Mouse (Mus musculus) limb, embryonic 14.5 days (tissue): ENCODE results near the gene Tph1. TPM values are rescaled to one million over a fixed set of nuclear protein-coding genes. Genes with fewer than 3 reads are reported as not detected.
A peak's percentile ranks its signal among the peaks of the same experiment; 100 is the strongest.
"Not testable (repeated sequence)": the region's sequence is repeated elsewhere in the genome, so short reads cannot be mapped to it uniquely, and the experiment has no call there.

Source experiments
- ATAC-seq: fragments of 200-750 bp; cut with Nextera tagmentation; 2 replicates; pipeline ENCODE4 v1.8.0; 2017; ENCODE audit warnings: low read depth, moderate number of reproducible peaks, moderate TSS enrichment; ENCODE audit not compliant: low FRiP score
- DNase-seq: peaks from one replicate; pipeline ENCODE4 v3.0.0-alpha.2; 2015; ENCODE audit warnings: low spot score
- H3K27ac ChIP-seq: fragments of 300-500 bp; sonication (generic); replicated peaks from 2 replicates; pipeline ENCODE4 v1.5.1; 2014; ENCODE audit warnings: low read depth, mild to moderate bottlenecking, low read length, moderate library complexity, mixed read lengths
- H3K27me3 ChIP-seq: fragments of 300-500 bp; sonication (generic); 2 replicates; pipeline ENCODE4 v1.6.1; 2014; ENCODE audit warnings: low read length, mixed read lengths; ENCODE audit not compliant: control insufficient read depth, insufficient read depth
- H3K36me3 ChIP-seq: fragments of 300-500 bp; sonication (generic); 2 replicates; pipeline ENCODE4 v1.6.1; 2014; ENCODE audit warnings: mild to moderate bottlenecking, low read length, moderate library complexity, mixed read lengths; ENCODE audit not compliant: control insufficient read depth, insufficient read depth
- H3K4me1 ChIP-seq: fragments of 300-500 bp; sonication (generic); 2 replicates; pipeline ENCODE4 v1.6.1; 2014; ENCODE audit warnings: antibody characterized with exemption, low read length, mixed read lengths; ENCODE audit not compliant: control insufficient read depth, insufficient read depth
- H3K4me2 ChIP-seq: fragments of 300-500 bp; sonication (generic); replicated peaks from 2 replicates; pipeline ENCODE4 v1.6.1; 2014; ENCODE audit warnings: low read depth, mild to moderate bottlenecking, low read length, moderate library complexity; ENCODE audit not compliant: severe bottlenecking
- H3K4me3 ChIP-seq: fragments of 300-500 bp; sonication (generic); replicated peaks from 2 replicates; pipeline ENCODE4 v1.5.1; 2014; ENCODE audit warnings: low read length
- H3K9ac ChIP-seq: fragments of 300-500 bp; sonication (generic); 2 replicates; pipeline ENCODE4 v1.6.1; 2014; ENCODE audit warnings: mild to moderate bottlenecking, low read depth, low read length, moderate library complexity; ENCODE audit not compliant: severe bottlenecking
- H3K9me3 ChIP-seq: fragments of 300-500 bp; sonication (generic); 2 replicates; pipeline ENCODE4 v1.6.1; 2016; ENCODE audit warnings: low read length; ENCODE audit not compliant: control insufficient read depth
- POLR2A ChIP-seq: fragments of 200-500 bp; IDR thresholded peaks from 2 replicates; pipeline ENCODE4 v1.8.0; 2012; ENCODE audit warnings: inconsistent platforms, mild to moderate bottlenecking, moderate library complexity, borderline replicate concordance; ENCODE audit not compliant: insufficient read depth, insufficient read length; ENCODE audit errors: extremely low read depth
- WGBS: fragments of 180-500 bp; shearing (Covaris S2); extraction: QIAGEN DNeasy Blood & Tissue Kit; methylation state at CpG from one replicate; pipeline ENCODE4 v1.1.7; 2014; 5-methylcytosine and 5-hydroxymethylcytosine counted together
- polyA plus RNA-seq, 2 experiments: library from polyadenylated mRNA; depleted of rRNA in 1 of 2; stranded (reverse) in 1 of 2; unstranded in 1 of 2; fragments of >200 nt; fragmentation: Nextera tagmentation in 1 of 2; extraction: Ambion mirVana in 1 of 2; gene quantifications; 2 replicates each; pipeline versions ENCODE4 v1.2.1 to v1.2.3; 2012 to 2014

Gene Tph1
- polyA plus RNA-seq, 2 experiments: 0.29 to 1.6 TPM

DNA sequence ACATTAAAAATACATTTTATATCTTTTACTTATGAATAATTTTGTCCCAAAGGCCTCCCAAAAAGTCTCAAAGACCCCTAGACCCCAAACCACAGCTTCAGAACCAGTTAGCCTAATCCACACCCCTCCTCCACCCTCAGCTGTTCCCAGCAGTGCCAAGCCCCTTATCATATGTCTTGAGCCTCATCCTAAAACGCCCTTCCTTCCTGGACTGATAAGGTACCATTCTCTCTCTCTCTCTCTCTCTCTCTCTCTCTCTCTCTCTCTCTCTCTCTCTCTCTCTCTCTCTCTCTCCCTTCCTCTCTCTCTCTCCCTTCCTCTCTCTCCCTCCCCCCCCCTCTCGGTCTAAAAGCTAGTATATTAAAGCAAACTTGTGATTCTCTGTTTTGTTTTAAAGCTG is 20.1 kb downstream of the Tph1 start:
- no peaks in the 10 kb centered on the region for H3K9me3 ChIP-seq
- no peak overlapping the region for H3K27ac ChIP-seq
- H3K4me2 ChIP-seq: no peak overlapping the region
- no peak overlapping the region for H3K4me3 ChIP-seq
- ATAC-seq (no peak), DNase-seq (no peak)
- no peak for TF ChIP-seq POLR2A
- WGBS: 60% methylated on average over 2 of the region's 2 CpGs
- no peaks in the 10 kb centered on the region for H3K36me3 ChIP-seq
- H3K4me1 ChIP-seq: no peaks in the 10 kb centered on the region
- no peaks in the 10 kb centered on the region for H3K27me3 ChIP-seq
- no peak overlapping the region for H3K9ac ChIP-seq

DNA sequence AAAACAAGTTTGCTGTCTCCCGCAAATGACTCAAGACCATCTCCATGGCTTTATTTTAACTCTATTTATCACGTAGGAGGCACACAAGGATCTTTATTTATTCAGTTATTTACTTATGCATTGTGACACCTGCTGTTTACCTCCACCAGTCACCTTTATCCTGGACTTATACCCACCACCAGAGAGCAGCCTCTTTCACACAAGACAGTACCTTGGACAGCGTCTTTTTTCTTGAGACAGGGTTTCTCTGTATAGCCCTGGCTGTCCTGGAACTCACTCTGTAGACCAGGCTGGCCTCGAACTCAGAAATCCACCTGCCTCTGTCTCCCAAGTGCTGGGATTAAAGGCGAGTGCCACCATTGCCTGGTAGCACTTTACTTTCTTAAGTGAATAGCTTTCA is 22.1 kb downstream of the Tph1 start:
- not testable (repeated sequence) for H3K9me3 ChIP-seq, H3K4me2 ChIP-seq, H3K4me1 ChIP-seq, ATAC-seq, H3K4me3 ChIP-seq, H3K27me3 ChIP-seq, H3K9ac ChIP-seq, H3K36me3 ChIP-seq, H3K27ac ChIP-seq
- 49% methylated on average over 5 of the region's 5 CpGs for WGBS
- peak; percentile 15 for DNase-seq

DNA sequence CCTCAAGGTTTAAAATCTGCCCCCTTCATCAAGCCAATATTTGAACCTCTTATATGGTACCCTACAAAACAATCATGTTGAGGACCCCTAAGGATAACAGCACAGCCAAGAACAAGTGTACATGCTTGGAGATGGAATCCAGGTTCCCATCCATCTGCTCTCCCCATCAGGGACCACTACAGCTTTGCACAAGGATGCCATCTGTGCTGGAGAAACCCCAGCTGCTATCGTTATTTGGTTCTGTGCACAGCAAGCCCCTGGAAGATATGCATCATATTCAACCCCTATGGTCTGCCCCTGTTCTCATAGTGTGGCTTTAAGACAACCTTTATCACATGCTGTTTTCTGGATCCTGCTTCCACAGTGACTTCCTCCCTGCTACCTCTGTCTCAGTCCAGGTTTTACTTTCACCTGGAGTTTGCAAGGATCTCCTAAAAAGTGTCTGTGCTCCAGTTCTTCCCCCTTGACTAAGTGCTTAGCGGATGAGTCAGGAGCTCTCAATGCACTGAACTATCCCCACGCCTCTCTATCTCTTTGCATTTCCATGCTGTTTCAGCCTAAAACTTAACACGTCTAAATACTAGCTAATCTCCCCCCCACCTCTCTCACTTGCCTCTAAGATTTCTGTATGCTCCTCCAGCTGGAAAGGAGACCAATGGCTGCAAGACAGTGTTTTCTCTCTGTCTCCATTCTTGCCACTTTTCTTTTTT is 23.8 kb downstream of the Tph1 start:
- no peaks in the 10 kb centered on the region for H3K36me3 ChIP-seq
- no peaks in the 10 kb centered on the region for H3K9me3 ChIP-seq
- H3K4me2 ChIP-seq: no peak overlapping the region
- H3K27ac ChIP-seq: no peak overlapping the region
- TF ChIP-seq POLR2A: no peak
- no peaks in the 10 kb centered on the region for H3K27me3 ChIP-seq
- no peak overlapping the region for H3K4me3 ChIP-seq
- no peak for ATAC-seq
- no peaks in the 10 kb centered on the region for H3K4me1 ChIP-seq
- 69% methylated on average over 4 of the region's 4 CpGs for WGBS
- H3K9ac ChIP-seq: no peak overlapping the region
- no peak for DNase-seq

DNA sequence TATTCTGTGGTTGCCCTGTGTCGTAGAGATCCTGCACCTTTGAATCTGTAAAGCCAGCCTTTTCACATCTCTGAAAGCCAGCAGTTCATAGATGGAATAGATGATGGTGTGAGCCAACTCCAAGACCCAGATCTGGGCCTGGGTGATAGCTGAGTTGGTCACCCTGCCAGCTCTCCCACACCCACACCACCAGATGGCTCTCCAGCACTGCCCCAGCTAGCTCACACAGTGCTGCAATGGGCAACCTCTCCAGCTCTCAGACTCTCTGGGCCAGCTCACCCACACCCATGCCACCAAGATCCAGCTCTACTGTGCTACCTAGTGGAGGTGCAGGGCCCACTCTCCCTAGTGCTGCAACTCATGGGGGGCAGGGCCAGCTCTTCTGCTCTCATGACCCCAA is 29.2 kb downstream of the Tph1 start:
- WGBS: 73% methylated on average over 1 of the region's 1 CpGs
- H3K27ac ChIP-seq: no peak overlapping the region
- H3K4me2 ChIP-seq: no peak overlapping the region
- no peaks in the 10 kb centered on the region for H3K27me3 ChIP-seq
- H3K9ac ChIP-seq: no peak overlapping the region
- no peaks in the 10 kb centered on the region for H3K36me3 ChIP-seq
- H3K4me1 ChIP-seq: no peaks in the 10 kb centered on the region
- H3K9me3 ChIP-seq: no peaks in the 10 kb centered on the region
- TF ChIP-seq POLR2A: no peak
- H3K4me3 ChIP-seq: no peak overlapping the region
- DNase-seq: no peak
- no peak for ATAC-seq

DNA sequence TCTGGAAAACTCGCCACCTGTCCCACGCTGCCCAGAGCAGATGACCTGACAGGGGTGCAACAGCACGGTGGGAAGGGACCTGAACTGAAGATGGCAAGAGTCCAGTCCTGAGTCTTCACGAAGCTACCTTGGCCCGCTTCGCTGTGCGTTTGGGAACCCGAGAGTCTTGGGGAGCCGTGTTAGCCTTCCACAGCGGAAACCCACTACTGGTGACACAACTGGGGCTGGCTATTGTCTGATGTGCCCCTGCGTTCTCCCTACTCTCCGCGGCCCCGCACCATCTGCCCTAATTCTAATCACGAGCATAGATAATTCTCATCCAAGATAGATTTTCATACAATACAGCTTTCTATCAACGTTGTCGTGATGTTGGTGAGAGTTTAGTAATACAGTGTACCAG is 32.3 kb downstream of the Tph1 start:
- Histone ChIP-seq H3K9ac (peak overlapping the region; percentile 69), H3K27me3 (no peaks in the 10 kb centered on the region), H3K36me3 (no peaks in the 10 kb centered on the region), H3K27ac (no peak overlapping the region), H3K4me1 (no peaks in the 10 kb centered on the region), H3K9me3 (no peaks in the 10 kb centered on the region), H3K4me3 (peak overlapping the region; percentile 63), H3K4me2 (peak overlapping the region; percentile 87)
- DNase-seq (no peak), ATAC-seq (no peak)
- TF ChIP-seq POLR2A: no peak
- WGBS: 19% methylated on average over 17 of the region's 17 CpGs

DNA sequence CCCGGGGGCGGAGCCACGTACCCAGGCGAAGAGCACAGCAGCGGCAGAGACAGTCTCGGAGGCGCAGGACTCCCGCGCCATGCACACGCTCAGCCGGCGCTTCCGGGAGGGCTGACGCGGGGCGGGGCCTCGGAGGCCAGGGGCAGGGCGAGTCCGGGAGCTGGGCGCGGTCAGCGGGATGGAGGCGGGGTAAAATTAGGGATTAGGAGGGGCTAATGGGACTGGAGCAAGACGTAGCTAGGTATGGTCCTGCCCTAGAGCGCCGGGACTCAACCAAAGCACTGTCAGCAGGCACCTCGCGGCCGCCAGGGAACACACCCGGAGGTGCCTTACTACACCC is 32.7 kb downstream of the Tph1 start, which contains the start of gene Sergef:
Sergef (minus strand) TSS at position 116 of the 340 bp plus-strand sequence.
- peak; percentile 97 for ATAC-seq
- H3K27me3 ChIP-seq: no peaks in the 10 kb centered on the region
- H3K9me3 ChIP-seq: no peaks in the 10 kb centered on the region
- H3K4me2 ChIP-seq: peak within 1 kb of the TSS; percentile 87
- no peaks in the 10 kb centered on the region for H3K4me1 ChIP-seq
- TF ChIP-seq POLR2A: peak; percentile 73; the same call in 1 of the 2 replicates
- peak; percentile 68 for DNase-seq
- peak within 1 kb of the TSS; percentile 69 for H3K9ac ChIP-seq
- peak within 1 kb of the TSS; percentile 63 for H3K4me3 ChIP-seq
- 0% methylated on average over 28 of the region's 30 CpGs for WGBS
- no peak within 1 kb of the TSS; the same call in 1 of the 2 replicates for H3K27ac ChIP-seq
- no peaks in the 10 kb centered on the region for H3K36me3 ChIP-seq
